Mouse (Mus musculus): ENCODE measurements around the gene Gcnt1. TPM values are rescaled to one million over a fixed set of nuclear protein-coding genes. Genes with fewer than 3 reads are reported as not detected.

Gcnt1 gene
- total RNA-seq (2021): 1 to 10 TPM; 2.1 to 2.4 TPM
- long read RNA-seq, experiment 1: 0 reads
- long read RNA-seq, experiment 2, partial matches to known transcripts: 1 of 1 reads
- long read RNA-seq, experiment 2, other reads (novel, unspliced or antisense): 0 of 1 reads

DNA sequence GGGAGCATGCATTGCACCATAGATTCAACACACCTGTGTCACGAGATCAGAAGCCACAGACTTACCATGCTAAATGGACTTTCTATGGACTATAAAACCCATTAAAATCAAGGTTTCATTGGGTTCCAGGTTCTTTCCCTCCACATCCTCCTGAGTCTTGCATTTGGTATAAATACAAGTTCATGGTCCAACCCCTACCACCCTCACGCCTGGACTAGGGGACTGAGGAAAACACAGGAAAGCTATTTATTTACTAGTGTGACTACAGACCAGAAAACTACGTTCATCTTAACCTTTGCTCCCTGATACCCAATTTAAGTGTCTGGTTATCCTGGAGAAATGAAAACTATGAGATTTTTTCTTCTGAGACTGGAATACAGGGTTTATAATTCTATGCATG is at the start of gene Gcnt1:
Gene Gcnt1 (minus strand): TSS at position 144 of the 400 bp plus-strand sequence.
- TF ChIP-seq CTCF (IDR thresholded peaks at IDR 0.05): no peak
- no peak within 1 kb of the TSS for H3K4me3 ChIP-seq
- intact Hi-C loops (cut with DNase I): no loop called here
- no peak for DNase-seq (ENCODE audit: extremely low spot score in 1 of 2, low spot score in 2 of 2)
- H3K27ac ChIP-seq: no peak within 1 kb of the TSS

DNA sequence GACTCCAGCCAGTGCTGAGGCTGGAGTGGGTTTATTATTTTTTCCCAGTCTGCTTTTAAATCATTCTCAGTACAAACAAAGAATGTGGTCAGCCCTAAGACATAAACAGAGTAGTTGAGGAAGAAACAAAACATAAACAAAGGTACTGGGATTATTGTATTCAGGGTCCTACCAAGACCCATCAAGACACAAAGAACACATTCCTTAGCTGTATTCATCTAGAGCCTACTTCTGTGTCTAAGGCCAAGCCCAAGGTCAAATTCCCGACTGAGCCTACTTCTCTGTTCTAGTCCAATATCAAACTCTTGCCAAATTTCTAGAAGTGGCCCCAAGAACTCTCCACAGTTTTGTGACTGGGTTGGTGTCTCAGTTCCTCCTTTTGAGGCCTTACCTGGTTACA is 45.2 kb upstream of the Gcnt1 start:
- intact Hi-C loops (cut with DNase I): no loop called here
- TF ChIP-seq CTCF (IDR thresholded peaks at IDR 0.05): no peak
- Histone ChIP-seq H3K27ac (no peak overlapping the region), H3K4me3 (no peak overlapping the region)
- DNase-seq (ENCODE audit: extremely low spot score in 1 of 2, low spot score in 2 of 2): no peak

DNA sequence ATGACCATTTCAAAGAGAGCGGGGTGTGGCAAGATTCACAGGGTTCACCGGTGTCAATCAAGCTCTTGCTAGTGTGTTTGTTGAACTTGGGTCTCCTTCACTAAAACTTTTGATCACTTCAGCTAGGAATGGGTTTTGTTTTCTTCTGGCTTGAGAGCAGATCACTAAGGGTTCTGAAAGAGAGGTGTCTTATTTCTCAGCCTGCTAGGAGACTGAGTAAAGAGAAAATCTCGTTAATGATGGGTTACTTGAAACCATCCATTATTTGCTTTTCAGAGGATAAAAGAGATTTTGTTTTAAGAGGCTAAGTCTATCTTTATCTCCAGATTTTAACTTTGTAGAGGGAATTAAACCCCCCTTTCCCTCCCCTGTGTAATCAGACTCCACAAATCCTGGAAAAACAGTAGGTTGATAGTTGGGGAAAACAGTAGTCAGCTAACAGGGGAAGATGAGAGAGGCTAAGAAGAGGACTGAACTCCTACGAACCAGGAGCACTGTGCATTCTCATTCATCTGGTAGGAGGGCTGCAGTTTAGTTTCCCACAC is 40.3 kb upstream of the Gcnt1 start:
- intact Hi-C loops (cut with DNase I): no loop called here
- Histone ChIP-seq H3K4me3 (no peak overlapping the region), H3K27ac (no peak overlapping the region)
- DNase-seq (ENCODE audit: extremely low spot score in 1 of 2, low spot score in 2 of 2): no peak
- no peak for TF ChIP-seq CTCF (IDR thresholded peaks at IDR 0.05)

DNA sequence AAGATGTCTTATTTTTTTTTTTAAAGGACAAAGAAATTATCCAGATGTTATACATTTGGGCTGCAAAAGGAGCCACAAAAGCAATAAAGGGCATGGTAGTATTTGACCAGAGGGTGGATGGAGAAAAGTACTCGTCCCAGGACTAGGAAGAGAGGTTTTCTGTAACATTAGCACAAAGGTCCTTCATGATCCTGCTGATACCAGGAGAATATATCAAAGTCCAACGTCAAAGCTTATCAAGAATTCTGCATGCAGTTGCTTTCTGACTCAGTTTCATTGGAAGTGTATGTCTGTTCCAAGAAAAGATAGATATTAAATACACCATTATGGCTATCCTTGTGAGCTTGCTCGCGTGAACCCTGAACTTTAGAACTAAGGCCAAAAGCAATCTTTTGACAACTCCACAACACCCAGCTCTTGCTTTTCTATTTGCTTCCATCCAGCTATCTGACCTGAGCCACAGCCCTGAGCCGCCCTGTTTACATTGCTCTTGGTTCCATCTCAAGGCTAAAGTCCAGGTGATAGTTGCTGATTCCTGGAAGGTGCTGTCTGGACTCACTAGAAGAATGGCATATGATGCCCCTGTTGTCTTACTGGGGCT is 37.9 kb upstream of the Gcnt1 start:
- no peak overlapping the region for H3K27ac ChIP-seq
- H3K4me3 ChIP-seq: no peak overlapping the region
- intact Hi-C loops (cut with DNase I): no loop called here
- TF ChIP-seq CTCF (IDR thresholded peaks at IDR 0.05): no peak
- no peak for DNase-seq (ENCODE audit: extremely low spot score in 1 of 2, low spot score in 2 of 2)

DNA sequence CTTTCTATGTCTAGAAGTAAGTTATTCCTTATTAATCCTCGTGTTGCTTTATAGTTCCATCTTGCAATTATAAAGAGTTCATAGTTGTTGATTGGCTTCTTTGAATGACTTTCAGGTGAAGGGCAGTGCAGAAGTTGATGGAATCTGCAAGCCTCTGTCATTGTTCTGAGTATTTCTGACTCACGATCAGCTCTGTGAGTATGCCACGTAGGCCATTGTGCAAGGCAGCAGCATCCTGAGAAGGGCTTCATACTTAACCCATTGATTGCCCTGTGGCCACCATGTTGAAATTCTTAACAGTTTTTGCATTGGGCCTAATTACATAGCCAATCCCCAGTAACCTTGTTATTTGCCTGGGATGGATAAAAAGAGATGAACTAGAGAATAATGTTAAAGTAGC is 36.7 kb upstream of the Gcnt1 start:
- intact Hi-C loops (cut with DNase I): no loop called here
- Histone ChIP-seq H3K4me3 (no peak overlapping the region), H3K27ac (no peak overlapping the region)
- TF ChIP-seq CTCF (IDR thresholded peaks at IDR 0.05): no peak
- DNase-seq (ENCODE audit: extremely low spot score in 1 of 2, low spot score in 2 of 2): no peak

DNA sequence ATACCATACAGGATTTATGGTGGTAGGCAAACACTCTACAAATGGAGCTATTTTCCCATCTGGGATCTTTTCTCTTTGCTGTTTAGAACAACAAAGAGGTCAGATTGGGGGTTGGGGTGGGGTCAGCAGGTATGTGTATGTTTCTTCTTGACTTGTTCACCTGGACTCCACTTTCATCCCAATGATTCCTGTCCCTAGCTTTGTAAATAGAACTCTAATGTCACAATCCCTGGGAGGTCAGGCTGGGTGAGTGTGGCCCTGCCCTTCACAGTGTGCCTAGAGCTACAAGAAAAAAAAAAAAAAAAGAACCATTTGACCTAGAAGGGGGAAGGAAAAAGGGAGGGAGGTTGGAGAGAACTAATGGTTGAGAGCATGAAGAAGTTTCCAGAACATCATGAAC is 35.9 kb upstream of the Gcnt1 start:
- Histone ChIP-seq H3K4me3 (no peak overlapping the region), H3K27ac (no peak overlapping the region)
- no peak for TF ChIP-seq CTCF (IDR thresholded peaks at IDR 0.05)
- no peak for DNase-seq (ENCODE audit: extremely low spot score in 1 of 2, low spot score in 2 of 2)
- intact Hi-C loops (cut with DNase I): no loop called here

DNA sequence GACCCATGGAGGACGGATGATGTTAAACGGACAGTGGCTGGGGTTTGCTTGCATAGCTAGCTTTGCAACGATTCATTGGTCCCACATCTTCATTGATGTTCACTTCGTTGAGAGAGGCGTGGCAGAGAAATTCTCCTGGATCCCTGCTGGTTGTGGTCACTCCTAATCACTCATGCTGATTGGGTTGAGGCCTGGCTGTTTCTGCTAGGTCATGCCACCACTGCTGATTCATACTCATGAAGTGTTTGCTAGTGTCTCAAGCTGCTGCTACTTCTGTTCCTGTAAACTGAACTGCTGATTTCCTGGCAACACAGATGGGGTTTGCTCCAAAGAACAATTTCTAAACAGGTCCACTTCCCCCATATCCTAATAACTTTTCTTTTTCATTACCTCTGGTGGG is 34.2 kb upstream of the Gcnt1 start:
- Histone ChIP-seq H3K27ac (no peak overlapping the region), H3K4me3 (no peak overlapping the region)
- no peak for DNase-seq (ENCODE audit: extremely low spot score in 1 of 2, low spot score in 2 of 2)
- intact Hi-C loops (cut with DNase I): no loop called here
- TF ChIP-seq CTCF (IDR thresholded peaks at IDR 0.05): no peak

DNA sequence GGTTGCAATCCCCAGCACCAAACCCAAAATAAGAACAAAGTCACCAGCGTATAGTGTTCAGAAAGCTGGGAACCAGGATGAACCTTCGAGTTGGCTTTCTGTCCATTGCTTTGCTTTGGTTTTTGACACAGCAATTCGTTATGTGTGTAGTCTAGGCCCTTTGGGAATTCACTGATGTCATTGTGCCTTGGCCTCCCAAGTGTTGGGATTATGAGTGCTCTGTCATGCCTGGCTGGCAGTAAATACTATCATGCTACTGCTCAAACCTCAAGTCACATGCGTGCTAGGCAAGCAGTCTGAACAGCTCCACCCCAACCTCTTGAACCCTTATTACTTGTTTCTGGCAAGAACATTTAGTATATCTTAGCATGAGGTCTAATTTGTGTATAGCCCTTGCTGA is 30.5 kb upstream of the Gcnt1 start:
- Histone ChIP-seq H3K4me3 (no peak overlapping the region), H3K27ac (no peak overlapping the region)
- no peak for TF ChIP-seq CTCF (IDR thresholded peaks at IDR 0.05)
- intact Hi-C loops (cut with DNase I): no loop called here
- DNase-seq (ENCODE audit: extremely low spot score in 1 of 2, low spot score in 2 of 2): no peak

DNA sequence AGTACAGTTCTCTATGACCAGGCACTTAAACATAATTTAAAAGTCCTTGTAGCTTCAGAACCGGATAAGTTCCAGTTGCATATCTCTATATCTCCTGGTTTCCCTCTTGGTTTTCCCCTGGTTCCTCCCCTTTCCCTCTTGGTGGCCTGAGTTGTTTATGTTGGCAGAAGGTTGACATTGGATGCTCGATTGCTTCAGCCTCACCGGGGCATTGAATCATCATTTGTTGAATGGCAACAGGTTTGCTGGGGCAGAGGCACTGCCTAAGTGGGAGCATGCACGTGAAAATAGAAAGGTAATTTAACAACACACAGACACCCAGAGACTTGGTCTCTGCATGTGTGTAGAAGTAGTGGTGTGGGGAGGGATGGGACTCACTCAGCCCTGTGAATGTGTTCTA is 27.9 kb upstream of the Gcnt1 start:
- no peak overlapping the region for H3K27ac ChIP-seq
- H3K4me3 ChIP-seq: no peak overlapping the region
- intact Hi-C loops (cut with DNase I): no loop called here
- TF ChIP-seq CTCF (IDR thresholded peaks at IDR 0.05): no peak
- no peak for DNase-seq (ENCODE audit: extremely low spot score in 1 of 2, low spot score in 2 of 2)

DNA sequence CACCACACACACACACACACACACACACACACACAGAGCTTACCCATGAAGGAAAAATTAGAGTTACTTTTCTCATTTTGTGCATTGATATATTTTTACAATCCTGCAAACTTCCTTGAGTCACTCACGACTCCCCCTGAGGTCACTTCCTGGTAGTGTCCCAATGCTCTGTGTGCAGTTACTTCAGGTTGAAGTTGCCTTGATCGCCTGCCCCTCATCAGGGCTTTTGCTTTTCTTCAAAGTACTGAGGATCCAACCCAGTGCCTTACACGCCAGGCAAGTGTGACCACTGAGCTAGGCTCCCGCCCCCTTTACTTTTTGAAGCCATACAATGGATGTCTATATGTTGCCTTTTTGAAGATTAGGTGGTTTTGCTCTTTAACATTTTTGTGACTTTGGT is 27.3 kb upstream of the Gcnt1 start:
- TF ChIP-seq CTCF (IDR thresholded peaks at IDR 0.05): no peak
- Histone ChIP-seq H3K4me3 (no peak overlapping the region), H3K27ac (no peak overlapping the region)
- DNase-seq (ENCODE audit: extremely low spot score in 1 of 2, low spot score in 2 of 2): no peak
- intact Hi-C loops (cut with DNase I): loop anchor here (10.0 kb wide), 1 partner anchor 1275 kb away; the partner anchor contains the start of gene Carnmt1

DNA sequence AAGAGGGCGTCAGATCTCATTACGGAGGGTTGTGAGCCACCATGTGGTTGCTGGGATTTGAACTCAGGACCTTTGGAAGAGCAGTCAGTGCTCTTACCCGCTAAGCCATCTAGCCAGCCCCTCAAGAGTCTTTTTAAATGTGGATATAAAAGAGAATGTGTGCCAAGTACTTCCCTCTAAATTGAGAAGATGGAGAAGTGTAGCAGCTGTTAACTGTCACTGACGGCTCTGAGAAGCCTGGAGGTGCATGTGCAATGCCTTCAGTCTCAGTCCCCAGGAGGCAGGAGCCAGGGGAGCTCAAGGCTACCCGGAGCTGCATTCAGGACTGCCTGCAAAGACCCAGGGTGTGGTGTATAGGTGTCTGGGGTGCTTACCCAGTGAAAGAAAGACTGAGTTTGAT is 25.3 kb upstream of the Gcnt1 start:
- Histone ChIP-seq H3K4me3 (no peak overlapping the region), H3K27ac (no peak overlapping the region)
- intact Hi-C loops (cut with DNase I): loop anchor here (10.0 kb wide), 1 partner anchor 1277 kb away; the partner anchor contains the start of gene Carnmt1
- no peak for DNase-seq (ENCODE audit: extremely low spot score in 1 of 2, low spot score in 2 of 2)
- TF ChIP-seq CTCF (IDR thresholded peaks at IDR 0.05): no peak; the same call in 1 of the 2 replicates

DNA sequence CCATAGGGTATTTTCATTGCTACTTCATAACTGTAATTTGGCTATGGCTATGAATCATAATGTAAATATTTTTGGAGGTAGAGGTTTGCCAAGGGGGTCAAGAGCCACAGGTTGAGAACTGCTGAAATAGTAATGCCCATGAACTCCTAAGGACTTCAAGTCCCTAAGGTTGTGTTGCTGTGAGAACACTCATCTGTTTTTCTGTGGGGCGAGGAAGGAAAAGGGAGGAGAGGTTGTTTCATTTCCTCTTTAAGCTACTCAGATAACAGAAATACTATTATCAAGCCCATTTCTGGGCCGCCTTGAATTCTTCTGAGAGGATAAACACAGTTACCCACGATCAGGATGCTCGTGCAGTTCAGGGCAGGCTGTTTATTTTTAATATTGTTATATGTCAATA is 24.2 kb upstream of the Gcnt1 start:
- no peak for TF ChIP-seq CTCF (IDR thresholded peaks at IDR 0.05)
- Histone ChIP-seq H3K27ac (no peak overlapping the region), H3K4me3 (no peak overlapping the region)
- DNase-seq (ENCODE audit: extremely low spot score in 1 of 2, low spot score in 2 of 2): no peak
- intact Hi-C loops (cut with DNase I): loop anchor here (10.0 kb wide), 1 partner anchor 1278 kb away; the partner anchor contains the start of gene Carnmt1

Data from left cerebral cortex, adult 2 months (tissue).